Mouse (Mus musculus) hindbrain, embryonic 11.5 days (tissue): ENCODE measurements around the gene Srcin1. TPM values are rescaled to one million over a fixed set of nuclear protein-coding genes. Genes with fewer than 3 reads are reported as not detected.

Experiments used
- ATAC-seq: fragments of 200-750 bp; cut with Nextera tagmentation; 2 replicates; pipeline ENCODE4 v1.8.0; 2017; ENCODE audit warnings: mild to moderate bottlenecking, moderate TSS enrichment, moderate library complexity; ENCODE audit not compliant: low FRiP score
- DNase-seq: peaks from one replicate; pipeline ENCODE4 v3.0.0-alpha.2; 2015; ENCODE audit warnings: low spot score
- H3K27ac ChIP-seq: fragments of 300-500 bp; sonication (generic); 2 replicates; pipeline ENCODE4 v1.5.1; 2014; ENCODE audit warnings: mild to moderate bottlenecking, low read depth, low read length
- H3K27me3 ChIP-seq: fragments of 300-500 bp; sonication (generic); 2 replicates; pipeline ENCODE4 v1.6.1; 2014; ENCODE audit warnings: mild to moderate bottlenecking, low read length, moderate library complexity, mixed read lengths; ENCODE audit not compliant: control insufficient read depth, insufficient read depth
- H3K36me3 ChIP-seq: fragments of 300-500 bp; sonication (generic); 2 replicates; pipeline ENCODE4 v1.6.1; 2014; ENCODE audit warnings: mild to moderate bottlenecking, low read length, moderate library complexity, mixed read lengths; ENCODE audit not compliant: control insufficient read depth, insufficient read depth
- H3K4me1 ChIP-seq: fragments of 300-500 bp; sonication (generic); replicated peaks from 2 replicates; pipeline ENCODE4 v1.6.1; 2014; ENCODE audit warnings: low read length, mixed read lengths; ENCODE audit not compliant: control insufficient read depth, insufficient read depth
- H3K4me2 ChIP-seq: fragments of 300-500 bp; sonication (generic); replicated peaks from 2 replicates; pipeline ENCODE4 v1.6.1; 2014; ENCODE audit warnings: mild to moderate bottlenecking, low read depth, low read length
- H3K4me3 ChIP-seq: fragments of 300-500 bp; sonication (generic); 2 replicates; pipeline ENCODE4 v1.5.1; 2014; ENCODE audit warnings: low read depth, low read length
- H3K9ac ChIP-seq: fragments of 300-500 bp; sonication (generic); 2 replicates; pipeline ENCODE4 v1.6.1; 2014; ENCODE audit warnings: low read depth, low read length
- H3K9me3 ChIP-seq: fragments of 300-500 bp; sonication (generic); 2 replicates; pipeline ENCODE4 v1.6.1; 2016; ENCODE audit warnings: low read length; ENCODE audit not compliant: control insufficient read depth
- WGBS: fragments of 180-500 bp; shearing (Covaris S2); extraction: QIAGEN DNeasy Blood & Tissue Kit; methylation state at CpG from one replicate; pipeline ENCODE4 v1.1.7; 2014; 5-methylcytosine and 5-hydroxymethylcytosine counted together
- polyA plus RNA-seq: library from polyadenylated mRNA; unstranded; fragments of >200 nt; fragmentation: Nextera tagmentation; extraction: Ambion mirVana; gene quantifications from 2 replicates; pipeline ENCODE4 v1.2.1, GENCODE M21; 2014

Srcin1 gene
- 1.9 and 2.2 TPM in 2 replicates for polyA plus RNA-seq

DNA sequence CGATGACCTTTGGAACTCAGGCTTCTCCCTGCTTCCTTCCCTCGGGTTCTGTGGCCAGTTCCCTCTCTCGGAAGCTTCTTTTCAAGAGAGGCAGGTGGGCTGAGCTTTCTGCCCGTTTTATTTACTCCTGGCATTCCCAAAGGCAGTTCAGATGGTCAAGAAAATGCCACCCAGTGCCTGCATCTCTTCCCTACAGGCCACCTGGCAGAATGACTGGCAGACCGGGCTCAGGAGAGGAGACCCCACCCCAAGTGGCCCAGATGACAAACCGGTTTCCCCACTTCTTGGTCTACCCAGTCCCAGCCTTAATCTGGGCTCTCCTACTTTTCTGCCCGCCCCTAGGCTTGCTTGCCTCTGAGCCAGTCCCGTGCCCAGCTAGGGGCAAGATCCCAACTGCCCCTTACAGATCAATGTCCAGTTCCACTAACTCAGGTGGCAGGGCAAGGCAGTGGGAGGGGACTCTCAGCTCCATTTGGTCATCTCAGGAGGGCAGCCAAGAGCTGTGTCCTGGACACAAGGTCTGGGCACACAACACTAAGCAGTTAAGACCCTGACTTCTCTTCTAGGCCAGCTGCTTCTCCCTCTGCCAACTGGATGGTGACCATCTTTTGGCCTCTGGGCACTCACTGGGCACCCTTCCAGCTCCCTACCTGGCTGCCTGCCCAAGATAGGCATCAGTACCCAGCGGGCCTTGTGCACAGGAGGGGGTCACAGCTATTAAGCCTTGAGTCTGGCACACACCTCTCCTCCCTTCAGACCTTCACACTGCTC lies at the start of gene Srcin1:
TSS of gene Srcin1 (minus strand) at position 51 of the 771 bp plus-strand sequence.
- ATAC-seq = no peak
- 32% methylated on average over 9 of the region's 9 CpGs for WGBS
- no peak for DNase-seq

GRCm38 (mm10) chr11:97625551-97625950 lies 49.6 kb upstream of the Srcin1 start:
- H3K27me3 ChIP-seq = peaks cover 35% of the 10 kb centered on the region
- DNase-seq = no peak

More for the DNA sequence above, at the start of gene Srcin1:
- peaks cover 11% of the 10 kb centered on the region for H3K4me1 ChIP-seq
- peak within 1 kb of the TSS; percentile 60 for H3K4me3 ChIP-seq
- peak within 1 kb of the TSS; percentile 90 for H3K27ac ChIP-seq
- H3K9ac ChIP-seq = peak within 1 kb of the TSS; percentile 81
- no peaks in the 10 kb centered on the region for H3K9me3 ChIP-seq
- H3K27me3 ChIP-seq = peaks cover 27% of the 10 kb centered on the region
- no peaks in the 10 kb centered on the region for H3K36me3 ChIP-seq
- H3K4me2 ChIP-seq = peak within 1 kb of the TSS; percentile 94

GRCm38 (mm10) chr11:97623166-97623565 lies 47.2 kb upstream of the Srcin1 start:
- H3K36me3 ChIP-seq = no peaks in the 10 kb centered on the region
- peaks cover 16% of the 10 kb centered on the region for H3K4me1 ChIP-seq
- no peak overlapping the region for H3K4me2 ChIP-seq
- ATAC-seq (no peak), DNase-seq (no peak)
- H3K27me3 ChIP-seq = peaks cover 16% of the 10 kb centered on the region
- H3K27ac ChIP-seq = no peak overlapping the region
- no peak overlapping the region for H3K9ac ChIP-seq
- H3K4me3 ChIP-seq = no peak overlapping the region
- WGBS = 67% methylated on average over 9 of the region's 9 CpGs
- no peaks in the 10 kb centered on the region for H3K9me3 ChIP-seq

More at GRCm38 (mm10) chr11:97625551-97625950, 49.6 kb upstream of the Srcin1 start:
- 78% methylated on average over 5 of the region's 5 CpGs for WGBS
- H3K4me2 ChIP-seq = no peak overlapping the region
- H3K9ac ChIP-seq = no peak overlapping the region
- no peaks in the 10 kb centered on the region for H3K36me3 ChIP-seq
- H3K9me3 ChIP-seq = no peaks in the 10 kb centered on the region
- H3K4me1 ChIP-seq = peaks cover 22% of the 10 kb centered on the region
- ATAC-seq = no peak
- H3K4me3 ChIP-seq = no peak overlapping the region
- H3K27ac ChIP-seq = no peak overlapping the region

GRCm38 (mm10) chr11:97622440-97622839 lies 46.5 kb upstream of the Srcin1 start:
- H3K36me3 ChIP-seq = no peaks in the 10 kb centered on the region
- H3K4me1 ChIP-seq = peaks cover 11% of the 10 kb centered on the region
- WGBS = 3% methylated on average over 6 of the region's 6 CpGs
- no peak overlapping the region for H3K9ac ChIP-seq
- ATAC-seq = 0 out of 2 replicates have a peak, but pooled peaks have one; percentile 25
- H3K27me3 ChIP-seq = peaks cover 9% of the 10 kb centered on the region
- no peak overlapping the region for H3K27ac ChIP-seq
- H3K9me3 ChIP-seq = no peaks in the 10 kb centered on the region
- DNase-seq = peak; percentile 86
- no peak overlapping the region for H3K4me3 ChIP-seq
- no peak overlapping the region for H3K4me2 ChIP-seq

- DNase-seq = peak; percentile 46
- Histone ChIP-seq H3K9ac (no peak overlapping the region), H3K4me1 (no peaks in the 10 kb centered on the region), H3K27ac (no peak overlapping the region), H3K9me3 (no peaks in the 10 kb centered on the region), H3K27me3 (no peaks in the 10 kb centered on the region; the same call in 1 of the 2 replicates), H3K36me3 (no peaks in the 10 kb centered on the region), H3K4me3 (no peak overlapping the region), H3K4me2 (no peak overlapping the region)
- ATAC-seq = no peak
- WGBS = 52% methylated on average over 5 of the region's 5 CpGs
Measured at GRCm38 (mm10) chr11:97619391-97619795, 43.4 kb upstream of the Srcin1 start.

DNA sequence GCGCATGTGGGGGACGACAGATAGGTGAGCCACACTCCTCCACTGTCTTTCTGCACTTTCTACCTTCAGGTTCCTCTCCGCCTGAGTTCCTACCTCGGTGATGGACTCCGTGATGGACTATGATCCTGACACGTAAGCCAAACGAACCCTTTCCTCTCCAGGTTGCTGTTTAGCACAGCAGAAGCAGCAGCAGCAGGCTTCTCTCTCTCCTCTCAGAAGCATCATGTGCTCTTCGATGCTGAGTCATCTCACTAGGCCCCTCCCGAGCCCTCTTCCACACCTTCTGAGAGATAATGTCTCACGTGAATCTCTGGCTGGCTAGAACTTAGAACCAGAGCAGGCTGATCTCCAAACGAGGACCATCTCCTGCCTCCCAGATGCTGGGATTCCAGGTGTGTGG lies 42.4 kb upstream of the Srcin1 start:
- Histone ChIP-seq H3K27me3 (no peaks in the 10 kb centered on the region; the same call in 1 of the 2 replicates), H3K4me3 (no peak overlapping the region), H3K4me1 (no peaks in the 10 kb centered on the region), H3K9me3 (no peaks in the 10 kb centered on the region), H3K9ac (no peak overlapping the region), H3K4me2 (no peak overlapping the region), H3K27ac (no peak overlapping the region), H3K36me3 (no peaks in the 10 kb centered on the region)
- ATAC-seq (no peak), DNase-seq (no peak)
- WGBS = 43% methylated on average over 11 of the region's 11 CpGs

DNA sequence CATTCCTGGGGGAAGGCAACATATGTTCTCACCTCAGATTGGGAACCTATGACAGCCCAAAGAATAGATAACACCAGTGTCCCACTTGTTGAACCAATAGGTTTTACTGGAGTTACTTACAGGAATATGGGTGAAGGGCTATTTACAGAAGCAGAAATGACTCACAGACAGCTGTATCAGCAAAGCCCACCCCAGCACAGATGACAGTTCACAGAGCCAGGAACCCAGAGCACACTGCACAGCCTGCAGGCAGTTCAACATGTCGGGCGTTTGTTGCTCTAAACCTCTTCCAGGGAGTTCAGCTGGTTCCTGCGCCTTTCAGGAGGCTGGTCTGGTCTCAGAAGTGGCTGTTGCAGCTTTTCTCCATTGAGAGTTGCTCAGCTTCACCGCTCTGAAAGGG lies 39.3 kb upstream of the Srcin1 start:
- Histone ChIP-seq H3K4me1 (no peaks in the 10 kb centered on the region), H3K4me2 (no peak overlapping the region), H3K4me3 (no peak overlapping the region), H3K36me3 (no peaks in the 10 kb centered on the region), H3K9ac (no peak overlapping the region), H3K9me3 (no peaks in the 10 kb centered on the region), H3K27ac (no peak overlapping the region), H3K27me3 (no peaks in the 10 kb centered on the region)
- WGBS = 81% methylated on average over 4 of the region's 4 CpGs
- DNase-seq (no peak), ATAC-seq (no peak)

- Histone ChIP-seq H3K27me3 (no peaks in the 10 kb centered on the region), H3K9ac (no peak overlapping the region), H3K36me3 (no peaks in the 10 kb centered on the region), H3K4me1 (no peaks in the 10 kb centered on the region), H3K4me3 (no peak overlapping the region), H3K4me2 (no peak overlapping the region), H3K27ac (no peak overlapping the region), H3K9me3 (no peaks in the 10 kb centered on the region)
- ATAC-seq (no peak), DNase-seq (no peak)
- WGBS = 79% methylated on average over 8 of the region's 8 CpGs
Measured at GRCm38 (mm10) chr11:97611076-97611475, 35.1 kb upstream of the Srcin1 start.

DNA sequence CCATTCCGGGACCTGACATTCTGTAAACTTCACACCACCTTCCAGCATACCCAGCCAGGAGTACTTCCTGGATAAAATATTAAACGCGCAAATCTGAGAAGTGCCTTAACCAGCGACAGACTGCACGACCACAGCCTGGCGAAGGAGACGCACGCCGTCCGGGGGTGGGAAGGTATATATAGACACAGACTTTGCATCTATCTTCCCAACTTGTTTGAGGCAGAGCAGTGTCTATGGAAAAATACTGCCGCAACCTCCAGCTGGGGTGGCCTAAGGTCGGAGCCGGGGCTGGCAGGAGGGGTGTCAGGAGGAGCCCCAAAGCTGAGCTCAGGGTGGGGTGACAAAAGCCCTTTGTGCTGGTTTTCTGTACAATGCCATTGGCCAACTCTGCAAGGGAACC lies 33.8 kb upstream of the Srcin1 start:
- WGBS = 90% methylated on average over 13 of the region's 13 CpGs
- Histone ChIP-seq H3K27me3 (no peaks in the 10 kb centered on the region), H3K4me1 (no peaks in the 10 kb centered on the region), H3K27ac (no peak overlapping the region), H3K9ac (no peak overlapping the region), H3K9me3 (no peaks in the 10 kb centered on the region), H3K4me2 (no peak overlapping the region), H3K4me3 (no peak overlapping the region), H3K36me3 (no peaks in the 10 kb centered on the region)
- DNase-seq = no peak
- ATAC-seq = no peak
